Mouse (Mus musculus): Measurements from ENCODE around the gene Zc3h12c.

The Zc3h12c gene

GRCm38 (mm10) chr9:52165706-52166090, 2.7 kb downstream of the Zc3h12c start:
- no peak for DNase-seq (ENCODE audit: low spot score)

- DNase-seq (ENCODE audit: low spot score): no peak
These were observed 3.2 kb downstream of the Zc3h12c start for GRCm38 (mm10) chr9:52165076-52165705.

- no peak for DNase-seq (ENCODE audit: low spot score)
These were observed 7.9 kb downstream of the Zc3h12c start for GRCm38 (mm10) chr9:52160512-52160911.

GRCm38 (mm10) chr9:52158561-52158960, 9.8 kb downstream of the Zc3h12c start:
- no peak for DNase-seq (ENCODE audit: low spot score)

DNA sequence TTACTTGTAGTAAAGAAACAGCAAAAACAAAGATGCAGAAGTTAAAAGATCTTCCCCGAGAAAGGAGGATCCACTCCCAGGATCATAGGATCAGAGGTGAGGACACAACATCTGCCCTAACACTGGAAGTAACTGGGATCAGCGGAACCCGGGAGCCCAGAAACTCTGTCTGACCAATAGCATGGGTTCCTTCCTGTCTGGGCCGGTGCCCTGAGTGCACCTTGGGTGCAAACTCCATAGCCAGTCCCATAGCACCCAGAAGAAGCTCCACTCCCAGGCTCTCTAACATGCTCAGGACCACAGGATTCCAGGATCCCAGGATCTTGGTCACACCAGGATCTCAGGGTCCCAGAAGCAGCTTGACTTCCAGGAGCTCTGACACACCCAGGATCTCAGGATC, 13.0 kb downstream of the Zc3h12c start:
- DNase-seq (ENCODE audit: low spot score): no peak

GRCm38 (mm10) chr9:52154253-52154652, 14.1 kb downstream of the Zc3h12c start:
- DNase-seq (ENCODE audit: low spot score): no peak

DNA sequence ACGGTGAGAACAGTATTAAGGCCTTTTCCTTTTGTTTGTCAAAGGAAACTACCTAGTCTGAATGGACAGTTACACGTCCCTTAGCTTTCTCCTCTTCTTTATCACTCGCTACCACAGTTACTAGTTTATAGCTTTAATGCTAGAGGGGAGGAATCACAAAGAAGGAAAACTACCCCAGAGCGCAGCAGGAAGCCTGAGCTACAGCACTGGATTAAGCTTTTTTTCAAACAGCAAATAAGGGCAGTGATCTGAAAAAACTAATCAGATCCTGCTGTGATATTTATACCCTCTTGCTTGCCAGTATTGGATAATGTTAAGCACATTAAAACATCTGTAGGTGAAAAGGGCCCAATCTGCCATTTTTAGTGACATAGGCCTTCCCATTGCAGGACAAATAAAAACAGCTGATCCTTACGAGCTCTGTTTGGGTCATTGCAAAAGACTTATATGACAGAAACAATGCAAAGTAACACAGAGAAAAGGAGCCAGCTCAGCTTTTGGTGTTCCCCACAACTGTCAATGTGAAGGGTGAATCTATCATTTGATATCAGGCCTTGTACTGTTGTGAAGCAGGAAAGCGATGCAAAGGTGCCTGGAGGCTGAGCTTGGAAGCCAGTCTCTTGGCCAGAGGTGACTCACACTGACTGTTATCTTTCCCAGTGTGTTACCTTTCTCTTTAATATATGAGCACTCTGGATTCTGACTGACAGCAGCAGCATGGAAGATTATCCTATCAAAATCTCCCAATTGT, 16.1 kb downstream of the Zc3h12c start:
- DNase-seq (ENCODE audit: low spot score): no peak

GRCm38 (mm10) chr9:52149768-52150167, 18.6 kb downstream of the Zc3h12c start:
- no peak for DNase-seq (ENCODE audit: low spot score)

DNA sequence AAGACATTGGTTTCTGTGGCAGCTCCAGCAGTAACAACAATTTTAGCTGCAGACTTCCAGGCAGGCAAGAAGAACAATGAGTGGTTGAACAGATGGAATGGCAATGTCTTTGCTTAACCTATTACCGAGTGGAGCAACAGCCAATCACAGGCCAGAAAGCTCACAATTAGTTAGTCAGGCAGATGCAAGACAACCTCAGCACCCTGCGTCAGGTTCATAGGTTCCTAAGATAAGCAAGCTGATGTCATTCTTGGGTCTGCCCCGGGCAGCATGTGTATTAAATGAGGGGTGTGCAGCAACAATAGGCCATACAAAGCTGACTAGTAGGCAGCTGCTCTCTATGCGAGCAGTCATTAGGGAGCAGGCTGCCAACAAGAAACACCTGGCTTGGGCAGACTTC, 19.1 kb downstream of the Zc3h12c start:
- DNase-seq (ENCODE audit: low spot score): no peak

DNA sequence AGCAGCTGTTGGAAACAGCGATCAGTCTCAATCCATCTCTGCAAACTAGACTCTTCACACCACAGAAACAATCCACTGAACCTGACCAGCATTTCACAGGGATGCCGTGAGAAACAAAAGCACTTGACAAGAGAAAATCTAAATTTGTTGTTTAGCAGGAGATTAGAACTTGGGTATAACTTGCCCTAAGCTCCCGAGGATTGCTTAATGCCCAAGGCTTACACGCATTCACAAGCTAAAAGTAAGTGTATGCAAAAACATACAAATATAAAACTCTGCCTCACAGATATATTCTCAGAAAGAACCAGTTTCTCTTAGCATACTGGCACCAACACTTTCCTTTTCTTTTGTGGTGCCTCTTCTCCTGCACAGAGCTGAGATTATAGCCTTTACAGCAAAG, 19.5 kb downstream of the Zc3h12c start:
- DNase-seq (ENCODE audit: low spot score): no peak

DNA sequence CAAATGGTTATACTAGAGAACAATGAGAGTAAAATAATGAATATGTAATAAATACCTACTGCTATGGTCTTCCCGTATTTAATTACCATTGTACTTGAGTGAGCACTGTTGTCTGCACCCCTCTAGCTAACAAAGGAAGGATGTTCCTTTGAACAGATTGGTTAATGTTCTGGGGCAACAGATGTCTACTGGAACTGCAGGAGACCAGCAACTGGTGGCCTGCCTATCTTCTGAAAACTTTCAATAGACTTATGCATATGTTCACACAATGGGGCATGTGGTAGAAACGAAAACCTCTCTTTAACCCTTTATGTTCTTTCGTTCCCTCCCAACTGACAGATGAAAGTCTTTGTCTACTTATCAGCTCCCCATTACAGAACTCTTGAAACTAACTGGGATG, 20.1 kb downstream of the Zc3h12c start:
- no peak for DNase-seq (ENCODE audit: low spot score)

DNA sequence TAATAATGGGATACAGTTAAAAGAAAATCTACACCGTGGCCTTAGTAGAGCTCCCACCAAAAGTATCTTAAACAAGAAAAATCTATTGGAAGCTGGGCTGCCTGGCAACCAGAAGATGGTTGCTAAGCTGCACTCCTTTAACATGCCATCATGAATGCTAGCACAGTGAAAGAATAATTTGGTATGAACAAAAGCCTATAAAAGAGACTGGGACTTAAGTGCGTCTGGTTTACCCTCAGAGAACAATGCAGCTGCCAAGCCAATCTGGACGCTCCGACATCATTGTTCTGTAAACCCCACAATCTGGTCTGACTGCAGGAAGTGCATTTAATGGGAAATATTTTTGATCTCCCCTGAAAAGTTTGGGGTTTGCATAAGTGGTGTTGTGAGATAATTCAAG, 22.1 kb downstream of the Zc3h12c start:
- DNase-seq (ENCODE audit: low spot score): no peak

DNA sequence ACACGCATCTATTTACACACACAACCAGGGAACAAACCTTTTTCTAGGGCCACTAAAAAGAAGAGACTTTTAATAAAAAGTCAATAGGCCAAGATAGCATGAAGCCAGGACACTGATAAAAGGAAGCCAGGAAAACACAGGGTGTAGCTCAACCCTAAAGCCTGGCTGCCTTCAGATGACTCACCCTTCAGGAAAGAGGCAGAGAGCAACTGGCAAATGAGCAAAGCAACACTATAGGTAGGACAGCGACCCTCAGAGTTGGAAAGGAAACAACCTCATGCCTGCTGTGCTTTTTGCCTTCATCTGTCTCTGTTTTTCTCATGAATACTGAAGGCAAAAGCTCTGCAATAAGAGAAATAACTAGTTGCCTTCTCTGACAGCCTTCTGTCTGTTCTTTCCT, 35.6 kb downstream of the Zc3h12c start:
- no peak for DNase-seq (ENCODE audit: low spot score)

DNA sequence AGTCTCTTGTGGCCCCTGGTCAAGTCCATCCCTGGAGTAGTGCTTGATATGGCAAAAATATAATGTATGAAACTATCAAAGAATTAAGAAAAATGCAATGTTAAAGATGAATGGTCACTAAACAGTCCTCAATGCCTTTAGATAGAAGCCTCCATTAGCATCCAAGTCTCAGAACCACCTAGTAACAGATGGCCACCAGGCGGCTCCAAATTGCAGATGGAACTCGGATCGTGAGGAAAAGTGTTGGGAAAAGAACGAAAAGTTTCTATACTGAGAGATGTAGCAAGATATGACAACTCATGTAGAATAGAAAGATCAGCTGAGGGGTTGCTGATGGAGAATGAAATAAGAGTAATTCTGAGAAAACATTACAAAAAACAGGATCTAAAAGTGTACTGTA, 38.0 kb downstream of the Zc3h12c start:
- no peak for DNase-seq (ENCODE audit: low spot score)

DNA sequence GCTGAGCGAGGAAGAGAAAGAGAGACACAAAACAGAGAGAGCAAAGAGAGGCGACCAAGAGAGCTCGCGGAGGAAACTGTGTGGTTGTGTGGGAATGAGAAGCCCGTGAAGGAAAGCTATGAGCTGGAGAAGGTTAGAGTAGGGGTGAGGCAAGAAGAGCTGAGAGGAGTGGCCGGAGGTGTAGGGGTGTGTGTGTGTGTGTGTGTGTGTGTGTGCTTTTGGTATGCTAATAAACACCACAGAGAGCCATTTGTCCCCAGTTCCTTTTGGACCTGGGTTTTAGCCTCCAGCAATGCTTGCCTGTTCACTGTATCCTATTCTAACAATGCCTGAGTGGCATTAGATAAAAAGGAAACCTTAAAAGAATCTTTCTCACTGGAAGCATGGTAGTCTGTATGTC, 43.1 kb downstream of the Zc3h12c start:
- DNase-seq (ENCODE audit: low spot score): no peak

GRCm38 (mm10) chr9:52119212-52119611, 49.2 kb downstream of the Zc3h12c start:
- DNase-seq (ENCODE audit: low spot score): no peak

GRCm38 (mm10) chr9:52113091-52113490, 55.3 kb downstream of the Zc3h12c start:
- DNase-seq (ENCODE audit: low spot score): no peak

DNA sequence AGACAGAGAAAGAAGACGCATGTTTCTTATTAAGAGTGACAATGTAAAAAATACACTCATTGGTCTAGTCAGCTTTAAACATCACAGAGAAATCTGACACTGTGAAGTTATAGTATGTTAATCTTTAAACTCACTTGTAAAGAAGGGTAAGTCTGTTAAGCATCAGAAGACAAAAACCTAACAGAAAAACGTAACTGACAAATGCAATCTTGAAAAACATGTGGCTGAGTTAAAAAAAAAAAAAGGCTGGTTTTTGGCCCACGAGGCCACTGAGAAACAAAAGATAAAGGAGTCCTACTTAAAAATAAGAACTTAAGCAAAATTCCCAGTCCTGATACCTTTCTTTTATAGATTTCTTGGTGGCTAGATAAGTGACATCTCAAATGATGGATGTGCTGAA, 57.6 kb downstream of the Zc3h12c start:
- DNase-seq (ENCODE audit: low spot score): no peak

DNA sequence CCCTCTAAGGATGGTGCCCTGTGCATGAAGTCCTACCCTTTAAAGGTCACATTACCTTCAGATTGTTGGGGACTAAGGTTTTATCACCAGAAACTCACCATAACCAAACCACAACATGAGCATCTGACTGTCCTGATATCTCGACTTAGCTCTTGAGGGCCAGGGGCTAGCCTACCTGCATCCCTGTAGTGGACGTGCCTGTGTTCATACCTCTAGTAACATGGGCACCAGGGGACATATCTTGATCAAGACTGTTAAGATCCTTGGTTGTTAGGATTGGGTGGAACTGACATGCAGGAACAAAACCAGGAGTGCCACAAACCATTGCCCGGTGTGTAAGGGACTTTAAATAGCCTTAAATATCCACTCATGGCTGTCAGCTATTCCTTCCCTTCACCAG, 61.2 kb downstream of the Zc3h12c start:
- no peak for DNase-seq (ENCODE audit: low spot score)

GRCm38 (mm10) chr9:52105423-52105822, 62.9 kb downstream of the Zc3h12c start:
- no peak for DNase-seq (ENCODE audit: low spot score)

DNA sequence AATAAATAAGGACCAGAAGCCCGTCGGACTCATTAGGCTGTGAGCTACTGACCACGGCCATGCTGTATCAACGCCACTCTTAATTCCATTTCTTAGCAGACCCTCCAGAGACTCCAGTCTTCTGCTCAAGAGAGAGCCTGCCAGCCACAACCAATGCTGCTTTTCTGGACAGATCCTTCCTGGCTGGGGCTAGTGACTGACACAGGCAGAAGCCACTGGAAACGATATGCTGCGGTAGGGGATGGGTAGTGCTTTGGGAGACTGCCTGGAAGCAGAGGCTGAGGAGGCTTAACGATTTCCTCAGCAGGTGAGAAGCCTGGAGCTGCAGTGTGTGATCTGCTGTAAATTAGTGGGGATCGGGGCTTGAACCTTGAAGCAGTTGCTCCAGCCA, 64.2 kb downstream of the Zc3h12c start:
- DNase-seq (ENCODE audit: low spot score): no peak

GRCm38 (mm10) chr9:52103448-52104224, 64.7 kb downstream of the Zc3h12c start:
- DNase-seq (ENCODE audit: low spot score): no peak
